Mouse (Mus musculus) embryonic facial prominence, embryonic 11.5 days (tissue): ENCODE results near the gene Agrp. TPM values are rescaled to one million over a fixed set of nuclear protein-coding genes. Genes with fewer than 3 reads are reported as not detected.

Experiments used
- ATAC-seq: fragments of 200-750 bp; cut with Nextera tagmentation; replicated peaks from 2 replicates; pipeline ENCODE4 v1.8.0; 2017; ENCODE audit warnings: low read depth; ENCODE audit not compliant: insufficient number of reproducible peaks, low FRiP score, low TSS enrichment
- DNase-seq: peaks from one replicate; pipeline ENCODE4 v3.0.0-alpha.2; 2015; ENCODE audit warnings: low spot score
- H3K27ac ChIP-seq: fragments of 300-500 bp; sonication (generic); replicated peaks from 2 replicates; pipeline ENCODE4 v1.5.1; 2014; ENCODE audit warnings: mild to moderate bottlenecking, low read depth, low read length, control low read depth
- H3K27me3 ChIP-seq: fragments of 300-500 bp; sonication (generic); 2 replicates; pipeline ENCODE4 v1.6.1; 2014; ENCODE audit warnings: mild to moderate bottlenecking, low read length, moderate library complexity, mixed read lengths; ENCODE audit not compliant: control insufficient read depth, insufficient read depth
- H3K36me3 ChIP-seq: fragments of 300-500 bp; sonication (generic); replicated peaks from 2 replicates; pipeline ENCODE4 v1.6.1; 2014; ENCODE audit warnings: low read depth, mild to moderate bottlenecking, low read length, moderate library complexity, mixed read lengths; ENCODE audit not compliant: control insufficient read depth, insufficient read depth
- H3K4me1 ChIP-seq: fragments of 300-500 bp; sonication (generic); 2 replicates; pipeline ENCODE4 v1.6.1; 2014; ENCODE audit warnings: low read length, mixed read lengths; ENCODE audit not compliant: control insufficient read depth, insufficient read depth
- H3K4me2 ChIP-seq: fragments of 300-500 bp; sonication (generic); 2 replicates; pipeline ENCODE4 v1.6.1; 2014; ENCODE audit warnings: low read depth, mild to moderate bottlenecking, control low read depth, low read length, moderate library complexity
- H3K4me3 ChIP-seq: fragments of 300-500 bp; sonication (generic); 2 replicates; pipeline ENCODE4 v1.5.1; 2014; ENCODE audit warnings: low read depth, low read length, control low read depth
- H3K9ac ChIP-seq: fragments of 300-500 bp; sonication (generic); replicated peaks from 2 replicates; pipeline ENCODE4 v1.6.1; 2014; ENCODE audit warnings: mild to moderate bottlenecking, control low read depth, low read length
- H3K9me3 ChIP-seq: fragments of 300-500 bp; sonication (generic); replicated peaks from 2 replicates; pipeline ENCODE4 v1.6.1; 2016; ENCODE audit warnings: mild to moderate bottlenecking, low read length, inconsistent platforms, mixed read lengths; ENCODE audit not compliant: control insufficient read depth
- WGBS: fragments of 180-500 bp; shearing (Covaris S2); extraction: QIAGEN DNeasy Blood & Tissue Kit; methylation state at CpG from one replicate; pipeline ENCODE4 v1.1.7; 2014; 5-methylcytosine and 5-hydroxymethylcytosine counted together
- polyA plus RNA-seq: library from polyadenylated mRNA; unstranded; fragments of >200 nt; fragmentation: Nextera tagmentation; extraction: Ambion mirVana; gene quantifications from 2 replicates; pipeline ENCODE4 v1.2.1, GENCODE M21; 2014

The Agrp gene
- polyA plus RNA-seq, 1 experiment from 2014 or later, result 1.0 TPM

GRCm38 (mm10) chr8:105554087-105554486, 83.1 kb downstream of the Agrp start:
- Histone ChIP-seq H3K9ac (no peak overlapping the region), H3K9me3 (no peaks in the 10 kb centered on the region), H3K27ac (no peak overlapping the region), H3K4me2 (no peak overlapping the region), H3K27me3 (no peaks in the 10 kb centered on the region), H3K4me1 (no peaks in the 10 kb centered on the region), H3K4me3 (no peak overlapping the region), H3K36me3 (no peaks in the 10 kb centered on the region)
- DNase-seq (peak; percentile 76), ATAC-seq (no peak; the same call in 1 of the 2 replicates)

- Histone ChIP-seq H3K36me3 (no peaks in the 10 kb centered on the region), H3K9ac (no peak overlapping the region), H3K9me3 (no peaks in the 10 kb centered on the region), H3K4me3 (no peak overlapping the region), H3K27me3 (no peaks in the 10 kb centered on the region), H3K27ac (no peak overlapping the region), H3K4me1 (no peaks in the 10 kb centered on the region), H3K4me2 (no peak overlapping the region)
- ATAC-seq, result no peak
- 77% methylated on average over 1 of the region's 1 CpGs for WGBS
- no peak for DNase-seq
Measured at GRCm38 (mm10) chr8:105552824-105553223, 84.4 kb downstream of the Agrp start.

GRCm38 (mm10) chr8:105552032-105552431, 85.2 kb downstream of the Agrp start:
- DNase-seq, result no peak
- Histone ChIP-seq H3K27ac (no peak overlapping the region), H3K9me3 (no peaks in the 10 kb centered on the region), H3K4me3 (no peak overlapping the region), H3K9ac (no peak overlapping the region), H3K27me3 (no peaks in the 10 kb centered on the region), H3K36me3 (no peaks in the 10 kb centered on the region), H3K4me2 (no peak overlapping the region), H3K4me1 (no peaks in the 10 kb centered on the region)
- 93% methylated on average over 2 of the region's 2 CpGs for WGBS
- ATAC-seq, result no peak

- Histone ChIP-seq H3K9me3 (no peaks in the 10 kb centered on the region), H3K4me2 (no peak overlapping the region), H3K9ac (no peak overlapping the region), H3K27ac (no peak overlapping the region), H3K36me3 (no peaks in the 10 kb centered on the region), H3K4me3 (no peak overlapping the region), H3K4me1 (no peaks in the 10 kb centered on the region), H3K27me3 (no peaks in the 10 kb centered on the region)
- WGBS, result 74% methylated on average over 2 of the region's 2 CpGs
- no peak for ATAC-seq
- DNase-seq, result no peak
Measured at GRCm38 (mm10) chr8:105550083-105550482, 87.1 kb downstream of the Agrp start.

- no peaks in the 10 kb centered on the region for H3K36me3 ChIP-seq
- 87% methylated on average over 1 of the region's 1 CpGs for WGBS
- H3K9me3 ChIP-seq, result no peaks in the 10 kb centered on the region
- ATAC-seq (no peak), DNase-seq (no peak)
- no peak overlapping the region for H3K9ac ChIP-seq
- H3K4me3 ChIP-seq, result no peak overlapping the region
- no peak overlapping the region for H3K4me2 ChIP-seq
- no peak overlapping the region for H3K27ac ChIP-seq
- H3K27me3 ChIP-seq, result no peaks in the 10 kb centered on the region
- no peaks in the 10 kb centered on the region for H3K4me1 ChIP-seq
Measured at GRCm38 (mm10) chr8:105549506-105549905, 87.7 kb downstream of the Agrp start.

- no peak overlapping the region for H3K9ac ChIP-seq
- no peak overlapping the region for H3K27ac ChIP-seq
- no peaks in the 10 kb centered on the region for H3K36me3 ChIP-seq
- no peaks in the 10 kb centered on the region for H3K4me1 ChIP-seq
- 63% methylated on average over 6 of the region's 6 CpGs for WGBS
- H3K4me3 ChIP-seq, result no peak overlapping the region
- DNase-seq, result peak; percentile 14
- no peaks in the 10 kb centered on the region for H3K9me3 ChIP-seq
- ATAC-seq, result no peak
- no peak overlapping the region for H3K4me2 ChIP-seq
- no peaks in the 10 kb centered on the region for H3K27me3 ChIP-seq
Measured at GRCm38 (mm10) chr8:105546384-105547350, 90.5 kb downstream of the Agrp start.

GRCm38 (mm10) chr8:105545249-105545648, 91.9 kb downstream of the Agrp start:
- H3K36me3 ChIP-seq, result no peaks in the 10 kb centered on the region
- ATAC-seq, result no peak
- H3K9me3 ChIP-seq, result no peaks in the 10 kb centered on the region
- H3K9ac ChIP-seq, result no peak overlapping the region
- WGBS, result 74% methylated on average over 3 of the region's 3 CpGs
- H3K4me2 ChIP-seq, result no peak overlapping the region
- DNase-seq, result no peak
- no peak overlapping the region for H3K27ac ChIP-seq
- H3K4me1 ChIP-seq, result no peaks in the 10 kb centered on the region
- H3K4me3 ChIP-seq, result no peak overlapping the region
- no peaks in the 10 kb centered on the region for H3K27me3 ChIP-seq

- Histone ChIP-seq H3K9me3 (no peaks in the 10 kb centered on the region), H3K4me3 (no peak overlapping the region), H3K4me2 (no peak overlapping the region), H3K27me3 (no peaks in the 10 kb centered on the region), H3K27ac (no peak overlapping the region), H3K36me3 (no peaks in the 10 kb centered on the region), H3K9ac (no peak overlapping the region), H3K4me1 (no peaks in the 10 kb centered on the region)
- no peak for DNase-seq
- 49% methylated on average over 7 of the region's 7 CpGs for WGBS
- no peak for ATAC-seq
Measured at GRCm38 (mm10) chr8:105544544-105545205, 92.5 kb downstream of the Agrp start.
